Mouse (Mus musculus) lung, adult 2 months (tissue): ENCODE measurements around the gene Tnfrsf23.

ENCODE experiments used
- CTCF ChIP-seq: fragments of 200-500 bp; IDR thresholded peaks from 2 replicates; pipeline ENCODE4 v1.5.1; 2011; ENCODE audit warnings: mild to moderate bottlenecking, low read length, control low read depth; ENCODE audit not compliant: insufficient read depth
- POLR2A ChIP-seq: fragments of 200-500 bp; IDR thresholded peaks from 2 replicates; pipeline ENCODE4 v1.6.1; 2011; ENCODE audit warnings: low read depth, mild to moderate bottlenecking, control low read depth, low read length, borderline replicate concordance; ENCODE audit errors: extremely low read depth

DNA sequence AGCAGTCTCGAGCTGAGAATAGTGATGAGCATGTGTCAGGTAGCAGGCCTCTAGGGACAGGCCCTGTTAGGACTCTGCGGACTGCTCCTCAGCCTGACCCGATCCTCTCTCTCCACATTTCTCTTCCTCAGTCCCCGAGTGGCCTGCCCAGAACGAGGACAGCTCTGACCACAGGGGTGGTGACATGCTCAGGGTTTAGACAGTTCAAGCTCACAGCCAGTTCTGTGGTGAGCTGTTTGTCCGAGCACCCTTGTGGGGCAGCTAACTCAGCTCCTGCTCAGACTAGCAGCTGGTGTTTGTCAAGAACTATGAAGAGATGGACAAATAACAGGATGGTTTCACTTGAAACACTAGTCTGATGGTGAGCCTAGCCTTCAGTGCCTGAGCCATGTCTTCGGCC is 25.7 kb upstream of the Tnfrsf23 start:
- no peak for TF ChIP-seq CTCF
- no peak for TF ChIP-seq POLR2A
